Mouse (Mus musculus) liver, postnatal 0 days (tissue): ENCODE results near the gene Slc16a8. TPM values are rescaled to one million over a fixed set of nuclear protein-coding genes. Genes with fewer than 3 reads are reported as not detected.

Source experiments
- ATAC-seq: fragments of 200-750 bp; cut with Nextera tagmentation; 2 replicates; pipeline ENCODE4 v1.8.0; 2017; ENCODE audit warnings: mild to moderate bottlenecking, moderate library complexity
- DNase-seq: peaks from one replicate; pipeline ENCODE4 v3.0.0-alpha.2; 2016
- H3K27ac ChIP-seq: fragments of 300-500 bp; sonication (generic); 2 replicates; pipeline ENCODE4 v1.5.1; 2014; ENCODE audit warnings: antibody characterized with exemption, moderate library complexity, mild to moderate bottlenecking, low read depth
- H3K27me3 ChIP-seq: fragments of 300-500 bp; sonication (generic); 2 replicates; pipeline ENCODE4 v1.6.1; 2014; ENCODE audit warnings: low read length, control low read depth, mixed read lengths; ENCODE audit not compliant: insufficient read depth
- H3K36me3 ChIP-seq: fragments of 300-500 bp; sonication (generic); replicated peaks from 2 replicates; pipeline ENCODE4 v1.6.1; 2014; ENCODE audit warnings: mild to moderate bottlenecking, control low read depth, low read length, moderate library complexity, mixed read lengths; ENCODE audit not compliant: insufficient read depth
- H3K4me1 ChIP-seq: fragments of 300-500 bp; sonication (generic); 2 replicates; pipeline ENCODE4 v1.6.1; 2014; ENCODE audit warnings: antibody characterized with exemption, mild to moderate bottlenecking, control low read depth; ENCODE audit not compliant: insufficient read depth
- H3K4me2 ChIP-seq: fragments of 300-500 bp; sonication (generic); 2 replicates; pipeline ENCODE4 v1.6.1; 2014; ENCODE audit warnings: low read depth, mild to moderate bottlenecking, low read length, moderate library complexity, mixed read lengths
- H3K4me3 ChIP-seq: fragments of 300-500 bp; sonication (generic); 2 replicates; pipeline ENCODE4 v1.5.1; 2014; ENCODE audit warnings: low read depth, low read length
- H3K9ac ChIP-seq: fragments of 300-500 bp; sonication (generic); replicated peaks from 2 replicates; pipeline ENCODE4 v1.6.1; 2014; ENCODE audit warnings: mild to moderate bottlenecking, moderate library complexity
- H3K9me3 ChIP-seq: fragments of 300-500 bp; sonication (generic); 2 replicates; pipeline ENCODE4 v1.6.1; 2016; ENCODE audit warnings: mild to moderate bottlenecking, control low read depth, low read length, mixed read lengths
- CTCF ChIP-seq: sonication (generic); IDR thresholded peaks from 2 replicates; pipeline ENCODE4 v1.5.1; 2016; ENCODE audit warnings: antibody characterized with exemption, low read depth
- EP300 ChIP-seq: IDR thresholded peaks from 2 replicates; pipeline ENCODE4 v1.6.1; 2016; ENCODE audit warnings: antibody characterized with exemption, low read depth, mild to moderate bottlenecking
- WGBS: fragments of 180-500 bp; shearing (Covaris S2); extraction: QIAGEN DNeasy Blood & Tissue Kit; methylation state at CpG from one replicate; pipeline ENCODE4 v1.1.7; 2014; ENCODE audit not compliant: insufficient replicate concordance; 5-methylcytosine and 5-hydroxymethylcytosine counted together
- polyA plus RNA-seq: library from polyadenylated mRNA; unstranded; fragments of >200 nt; fragmentation: Nextera tagmentation; extraction: Ambion mirVana; gene quantifications from 2 replicates; pipeline ENCODE4 v1.2.1, GENCODE M21; 2015

Slc16a8 gene
- polyA plus RNA-seq, 1 experiment from 2014 or later: not detected

- TF ChIP-seq CTCF (no peak), EP300 (no peak)
- peak overlapping the region; percentile 71 for H3K4me2 ChIP-seq
- H3K27ac ChIP-seq: no peak overlapping the region
- no peaks in the 10 kb centered on the region for H3K9me3 ChIP-seq
- ATAC-seq (no peak), DNase-seq (no peak)
- H3K4me3 ChIP-seq: peak overlapping the region; percentile 51
- WGBS: 3% methylated on average over 18 of the region's 28 CpGs
- H3K9ac ChIP-seq: no peak overlapping the region
- H3K36me3 ChIP-seq: no peaks in the 10 kb centered on the region
- H3K27me3 ChIP-seq: peaks cover 35% of the 10 kb centered on the region
- H3K4me1 ChIP-seq: peaks cover 5% of the 10 kb centered on the region; the same call in 1 of the 2 replicates
Observed at GRCm38 (mm10) chr15:79261757-79262156, 7.2 kb upstream of the Slc16a8 start.

GRCm38 (mm10) chr15:79261095-79261725 lies 6.6 kb upstream of the Slc16a8 start:
- ATAC-seq: peak; percentile 21; the same call in 1 of the 2 replicates
- peaks cover 35% of the 10 kb centered on the region for H3K27me3 ChIP-seq
- DNase-seq: no peak
- H3K27ac ChIP-seq: no peak overlapping the region
- peak overlapping the region; percentile 71 for H3K4me2 ChIP-seq
- H3K36me3 ChIP-seq: no peaks in the 10 kb centered on the region
- TF ChIP-seq EP300 (no peak), CTCF (no peak)
- no peak overlapping the region for H3K9ac ChIP-seq
- peak overlapping the region; percentile 51 for H3K4me3 ChIP-seq
- 2% methylated on average over 53 of the region's 62 CpGs for WGBS
- peaks cover 5% of the 10 kb centered on the region; the same call in 1 of the 2 replicates for H3K4me1 ChIP-seq
- no peaks in the 10 kb centered on the region for H3K9me3 ChIP-seq

GRCm38 (mm10) chr15:79258521-79258920 lies 4.0 kb upstream of the Slc16a8 start:
- no peak for ATAC-seq
- 34% methylated on average over 17 of the region's 17 CpGs for WGBS
- Histone ChIP-seq H3K4me1 (peaks cover 5% of the 10 kb centered on the region; the same call in 1 of the 2 replicates), H3K4me3 (no peak overlapping the region), H3K36me3 (no peaks in the 10 kb centered on the region), H3K27ac (no peak overlapping the region), H3K9ac (no peak overlapping the region), H3K9me3 (no peaks in the 10 kb centered on the region), H3K4me2 (no peak overlapping the region), H3K27me3 (peaks cover 40% of the 10 kb centered on the region)
- TF ChIP-seq EP300 (no peak), CTCF (no peak)
- no peak for DNase-seq

GRCm38 (mm10) chr15:79252580-79252979 lies 2.0 kb downstream of the Slc16a8 start:
- Histone ChIP-seq H3K27ac (no peak overlapping the region), H3K9me3 (no peaks in the 10 kb centered on the region), H3K4me3 (peak overlapping the region; percentile 7; the same call in 1 of the 2 replicates), H3K9ac (no peak overlapping the region; the same call in 1 of the 2 replicates), H3K4me2 (peak overlapping the region; percentile 58), H3K4me1 (peaks cover 14% of the 10 kb centered on the region), H3K36me3 (peaks cover 3% of the 10 kb centered on the region), H3K27me3 (peaks cover 30% of the 10 kb centered on the region)
- ATAC-seq (no peak), DNase-seq (no peak)
- no peak for TF ChIP-seq EP300
- no peak for TF ChIP-seq CTCF
- WGBS: 27% methylated on average over 24 of the region's 24 CpGs

GRCm38 (mm10) chr15:79251781-79252491 lies 2.6 kb downstream of the Slc16a8 start:
- Histone ChIP-seq H3K4me2 (peak overlapping the region; percentile 58), H3K36me3 (peaks cover 7% of the 10 kb centered on the region), H3K27me3 (peaks cover 30% of the 10 kb centered on the region), H3K27ac (no peak overlapping the region), H3K9ac (peak overlapping the region; percentile 16; the same call in 1 of the 2 replicates), H3K9me3 (no peaks in the 10 kb centered on the region), H3K4me1 (peaks cover 14% of the 10 kb centered on the region), H3K4me3 (peak overlapping the region; percentile 7; the same call in 1 of the 2 replicates)
- peak; percentile 21; the same call in 1 of the 2 replicates for ATAC-seq
- 3% methylated on average over 60 of the region's 61 CpGs for WGBS
- DNase-seq: no peak
- TF ChIP-seq CTCF: no peak
- TF ChIP-seq EP300: no peak

GRCm38 (mm10) chr15:79251168-79251567 lies 3.4 kb downstream of the Slc16a8 start:
- H3K36me3 ChIP-seq: peaks cover 12% of the 10 kb centered on the region
- H3K4me1 ChIP-seq: peaks cover 14% of the 10 kb centered on the region
- no peak overlapping the region for H3K27ac ChIP-seq
- ATAC-seq: no peak
- no peak for DNase-seq
- H3K9ac ChIP-seq: no peak overlapping the region
- H3K27me3 ChIP-seq: peaks cover 30% of the 10 kb centered on the region
- H3K4me2 ChIP-seq: no peak overlapping the region
- no peaks in the 10 kb centered on the region for H3K9me3 ChIP-seq
- H3K4me3 ChIP-seq: no peak overlapping the region
- TF ChIP-seq EP300 (no peak), CTCF (no peak)
- 53% methylated on average over 7 of the region's 7 CpGs for WGBS
